Mouse (Mus musculus): ENCODE results near the gene C730034F03Rik.

Gene C730034F03Rik

DNA sequence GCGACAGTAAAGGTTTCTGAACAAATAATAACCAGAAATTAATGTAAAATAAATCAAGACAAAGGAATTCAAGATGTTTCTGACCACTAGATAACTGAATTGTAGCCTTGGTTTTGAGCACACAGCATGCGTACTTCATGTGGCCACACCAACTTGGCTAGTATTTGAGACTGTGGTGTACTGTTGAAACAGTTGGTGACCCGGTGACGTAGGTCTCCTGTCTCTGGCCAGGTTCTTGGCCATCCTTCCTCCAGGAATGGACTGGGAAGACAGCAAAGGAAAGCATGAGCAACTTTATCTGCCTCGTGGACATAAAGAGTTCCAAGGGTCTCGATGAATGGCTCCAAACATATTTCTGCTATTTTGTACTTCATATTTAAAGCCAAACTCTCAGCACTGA, 2.4 kb downstream of the C730034F03Rik start:
- DNase-seq (ENCODE audit: low read depth, low spot score), result no peak

DNA sequence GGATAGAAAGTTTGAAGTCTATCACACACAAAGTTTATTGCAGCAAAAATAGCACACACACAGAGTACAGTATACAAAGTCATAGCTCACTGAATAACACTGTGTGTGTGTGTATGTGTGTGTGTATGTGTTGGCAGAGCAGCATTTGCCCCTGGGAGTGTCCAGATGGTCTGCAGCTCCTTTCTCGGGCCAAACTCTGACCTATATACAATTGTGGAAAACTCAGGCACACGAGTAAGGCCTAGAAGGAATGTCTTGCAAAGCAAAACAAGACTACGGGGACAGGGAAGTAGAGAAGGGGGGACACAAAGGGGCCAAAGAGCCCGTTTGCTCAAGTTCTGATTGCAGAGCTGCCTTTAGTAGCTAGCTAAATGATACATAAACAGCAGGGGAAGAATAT, 3.6 kb downstream of the C730034F03Rik start:
- no peak for DNase-seq (ENCODE audit: low read depth, low spot score)

DNA sequence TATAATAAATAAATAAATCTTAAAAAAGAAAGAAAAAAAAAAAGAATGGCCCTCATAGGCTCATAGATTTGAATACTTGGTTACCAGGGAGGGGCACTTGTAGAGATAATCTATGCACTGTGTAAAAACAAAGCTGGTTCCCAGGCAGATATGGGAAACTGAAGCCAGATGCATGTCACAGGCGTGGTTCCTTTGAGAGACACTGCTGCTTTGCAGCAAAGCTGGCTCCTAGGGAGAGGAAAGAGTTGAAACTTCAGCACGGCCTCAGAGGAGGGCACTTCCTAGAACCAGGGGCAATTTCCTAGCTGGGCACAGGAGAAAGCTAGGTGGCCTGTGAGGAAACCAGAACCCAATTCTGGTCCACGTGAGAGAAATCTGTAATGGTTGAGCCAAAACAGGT, 4.7 kb downstream of the C730034F03Rik start:
- no peak for DNase-seq (ENCODE audit: low read depth, low spot score)

DNA sequence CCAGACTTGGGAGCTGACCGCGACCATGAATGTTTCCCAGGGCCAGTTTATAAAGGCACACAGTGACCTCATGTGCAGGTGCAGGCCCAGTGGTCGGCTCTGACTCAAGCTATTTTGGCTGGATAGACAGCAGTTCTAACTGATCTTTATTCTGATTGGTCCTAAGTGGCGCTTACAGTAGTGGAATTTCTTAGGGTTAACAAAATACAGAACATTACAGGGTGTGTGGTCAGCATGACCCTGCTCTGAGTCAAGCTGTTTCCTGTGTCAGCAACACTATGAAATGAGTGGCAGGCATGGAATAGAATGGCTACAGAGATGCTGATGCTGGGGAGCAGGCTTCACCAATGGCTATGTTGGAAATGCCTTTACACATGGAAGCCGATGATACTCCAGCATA, 6.5 kb downstream of the C730034F03Rik start:
- no peak for DNase-seq (ENCODE audit: low read depth, low spot score)

DNA sequence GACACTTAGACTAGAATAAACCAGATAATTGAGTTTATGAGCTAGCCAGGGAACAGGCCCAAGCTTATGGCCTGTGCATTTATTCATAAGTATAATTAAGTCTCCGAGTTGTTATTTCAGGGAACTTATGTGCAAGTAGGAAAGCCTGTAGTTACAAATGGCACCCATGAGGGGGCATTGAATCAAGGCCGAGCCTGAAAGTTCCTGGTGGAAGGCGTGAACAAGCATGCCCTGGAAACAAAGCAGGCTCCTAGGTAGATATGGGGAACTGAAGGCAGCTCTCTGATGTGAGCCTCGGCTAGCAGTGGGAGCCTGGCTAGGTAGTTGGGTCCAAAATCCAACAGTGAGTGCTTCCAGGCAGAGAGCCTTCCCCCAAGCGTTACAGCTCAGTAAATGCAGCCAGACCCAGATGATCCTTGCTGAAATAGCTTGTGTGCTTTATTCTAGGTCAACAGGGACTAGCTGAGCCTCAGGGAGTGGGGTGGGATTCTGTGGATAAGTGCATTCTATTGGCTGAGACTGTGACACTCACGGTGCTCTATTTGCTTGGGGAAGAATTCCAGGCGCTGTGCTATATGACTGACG, 13.2 kb downstream of the C730034F03Rik start:
- no peak for DNase-seq (ENCODE audit: low read depth, low spot score)

DNA sequence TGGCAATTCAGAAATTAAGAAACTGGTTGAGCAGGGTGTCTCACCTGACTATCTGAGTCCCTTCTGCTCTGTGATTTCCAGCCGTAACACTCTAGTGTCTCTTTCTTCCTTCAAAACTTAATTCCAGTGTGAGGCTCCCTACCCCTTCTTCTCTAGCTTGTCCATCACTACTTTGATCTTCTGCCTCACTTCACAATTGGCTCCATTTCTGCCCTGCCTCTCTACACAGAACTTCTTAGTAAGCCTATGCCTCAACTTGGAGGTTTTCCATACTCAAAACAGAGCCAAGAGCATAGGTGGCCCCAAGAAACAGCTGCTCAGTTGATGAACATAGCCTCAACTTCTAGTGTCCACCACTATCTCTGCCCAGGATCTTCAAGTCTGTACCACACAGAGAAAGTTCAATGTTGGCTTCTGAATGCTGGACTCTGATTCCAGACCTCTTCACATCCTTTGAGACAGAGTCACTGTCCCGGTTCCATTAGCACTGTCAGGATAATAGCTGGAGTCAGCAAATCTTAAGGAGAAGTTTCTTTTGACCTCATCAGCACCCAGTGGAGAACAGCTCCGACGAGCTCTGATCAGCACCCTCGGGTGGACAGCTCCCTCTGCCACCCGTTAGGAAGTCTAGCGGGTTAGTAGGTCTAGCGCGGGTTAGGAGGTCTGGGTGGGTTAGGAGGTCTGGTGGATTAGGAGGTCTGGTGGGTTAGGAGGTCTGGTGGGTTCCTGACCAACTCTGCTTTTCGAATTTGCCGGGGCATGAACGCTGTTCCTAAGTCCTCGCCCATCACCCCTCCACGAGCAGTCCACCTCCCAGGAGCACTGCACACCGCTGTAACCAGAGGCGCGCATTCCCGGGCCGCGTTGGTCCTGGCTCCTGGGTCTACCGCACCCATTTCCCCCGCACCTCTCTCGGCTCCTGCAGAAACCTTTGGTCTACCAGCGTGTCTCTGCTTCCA, 23.8 kb downstream of the C730034F03Rik start:
- no peak for DNase-seq (ENCODE audit: low read depth, low spot score)

DNA sequence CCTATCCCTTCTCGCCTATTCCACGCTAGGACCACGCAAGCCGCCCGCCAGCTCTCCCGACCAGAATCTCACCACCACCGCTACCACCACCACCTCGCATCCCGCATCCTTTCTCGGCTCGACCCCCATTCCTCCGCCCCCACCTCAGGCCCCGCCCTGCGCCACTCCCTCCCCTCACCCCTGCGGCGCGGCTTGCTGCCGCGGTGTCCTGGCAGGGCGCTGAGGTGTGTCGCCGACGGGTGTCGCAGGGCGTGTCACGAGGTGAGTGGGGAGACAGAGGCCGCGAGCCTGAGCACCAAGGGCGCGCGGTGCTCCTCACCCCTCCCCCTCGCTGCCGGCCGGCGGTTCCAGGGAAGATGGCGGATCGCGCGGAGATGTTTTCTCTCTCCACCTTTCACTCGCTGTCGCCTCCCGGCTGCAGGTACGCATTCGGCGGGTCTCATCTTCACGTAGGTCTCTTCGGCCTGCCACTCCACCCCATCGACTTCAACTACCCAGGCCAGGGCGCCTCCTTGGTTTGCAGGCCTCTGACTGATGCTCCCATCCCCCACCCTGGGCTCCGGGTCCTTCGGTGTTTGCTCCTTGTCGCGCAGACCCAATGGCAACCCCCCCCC, 24.6 kb downstream of the C730034F03Rik start, which contains the start of gene Mapk8ip2:
Gene Mapk8ip2 (plus strand): TSS at position 49 of the 614 bp plus-strand sequence.
- DNase-seq (ENCODE audit: low read depth, low spot score), result no peak

DNA sequence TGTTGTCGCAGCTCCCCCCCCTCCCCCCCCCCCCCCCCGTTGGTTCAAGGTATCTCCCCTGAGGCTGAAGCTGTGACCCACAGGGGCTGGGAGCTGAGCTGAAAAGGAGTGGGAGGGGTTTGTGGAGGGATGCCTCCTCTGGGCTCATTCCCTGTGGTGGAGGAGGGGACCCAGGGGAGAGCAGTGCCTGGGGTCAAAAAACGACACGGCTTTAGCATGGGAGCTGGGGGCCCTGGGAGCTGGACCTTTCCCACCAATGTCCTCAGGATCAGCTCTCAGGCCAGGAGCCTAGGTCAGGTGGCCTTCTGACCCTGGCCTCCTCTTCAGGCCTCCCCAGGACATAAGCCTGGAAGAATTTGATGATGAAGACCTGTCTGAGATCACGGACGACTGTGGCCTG, 25.5 kb downstream of the C730034F03Rik start:
- no peak for DNase-seq (ENCODE audit: low read depth, low spot score)

DNA sequence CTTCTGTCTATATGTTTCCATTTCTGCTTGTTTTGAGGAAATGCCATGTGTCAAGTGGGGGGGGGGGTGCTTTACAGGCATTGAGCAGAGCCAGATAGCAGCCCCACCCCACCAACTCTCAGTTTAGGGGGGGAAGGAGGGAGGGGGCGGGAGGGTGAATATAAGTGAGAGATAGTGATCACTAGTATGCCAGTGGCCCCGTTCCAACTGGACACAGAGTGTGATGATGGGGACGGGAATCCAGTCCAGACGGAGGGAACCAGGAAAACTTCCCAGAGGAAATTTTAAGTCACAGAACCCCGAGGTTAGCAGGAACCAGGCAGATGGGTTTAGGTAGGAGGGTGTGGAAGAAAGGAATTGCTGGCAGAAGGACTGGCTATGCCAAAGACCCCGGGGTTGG, 26.3 kb downstream of the C730034F03Rik start:
- no peak for DNase-seq (ENCODE audit: low read depth, low spot score)

DNA sequence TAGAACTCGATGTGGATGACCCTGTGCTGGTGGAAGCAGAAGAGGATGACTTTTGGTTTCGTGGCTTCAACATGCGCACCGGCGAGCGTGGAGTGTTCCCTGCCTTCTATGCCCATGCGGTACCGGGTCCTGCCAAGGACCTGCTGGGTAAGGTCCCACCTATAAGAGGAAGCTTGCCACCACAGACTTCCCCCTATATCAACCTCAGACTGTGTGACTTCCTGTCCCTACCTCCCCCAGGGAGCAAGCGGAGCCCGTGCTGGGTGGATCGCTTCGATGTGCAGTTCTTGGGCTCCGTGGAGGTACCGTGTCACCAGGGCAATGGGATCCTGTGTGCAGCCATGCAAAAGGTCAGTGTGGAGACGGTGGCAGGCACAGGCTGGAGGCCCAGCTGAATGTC, 29.6 kb downstream of the C730034F03Rik start:
- DNase-seq (ENCODE audit: low read depth, low spot score), result no peak

DNA sequence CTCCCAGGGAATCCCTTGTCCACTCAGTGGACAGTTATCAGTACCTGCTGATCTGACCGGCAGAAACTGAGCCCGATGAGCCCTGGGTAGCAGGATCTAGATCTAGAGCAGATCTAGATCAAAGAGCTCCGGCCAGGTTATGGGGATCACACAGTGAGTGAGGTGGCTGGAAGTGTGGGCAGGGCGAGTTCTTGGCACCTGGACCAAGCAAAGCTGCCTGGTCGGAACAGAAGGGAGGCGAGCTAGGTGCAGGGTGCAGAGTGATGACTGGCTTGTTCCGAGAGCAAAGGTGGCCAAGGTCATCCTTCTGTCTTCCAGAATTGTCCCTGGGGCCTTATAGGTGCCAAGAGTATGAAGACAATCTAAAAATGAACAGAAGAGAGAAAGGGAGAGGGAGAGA, 30.4 kb downstream of the C730034F03Rik start:
- no peak for DNase-seq (ENCODE audit: low read depth, low spot score)

DNA sequence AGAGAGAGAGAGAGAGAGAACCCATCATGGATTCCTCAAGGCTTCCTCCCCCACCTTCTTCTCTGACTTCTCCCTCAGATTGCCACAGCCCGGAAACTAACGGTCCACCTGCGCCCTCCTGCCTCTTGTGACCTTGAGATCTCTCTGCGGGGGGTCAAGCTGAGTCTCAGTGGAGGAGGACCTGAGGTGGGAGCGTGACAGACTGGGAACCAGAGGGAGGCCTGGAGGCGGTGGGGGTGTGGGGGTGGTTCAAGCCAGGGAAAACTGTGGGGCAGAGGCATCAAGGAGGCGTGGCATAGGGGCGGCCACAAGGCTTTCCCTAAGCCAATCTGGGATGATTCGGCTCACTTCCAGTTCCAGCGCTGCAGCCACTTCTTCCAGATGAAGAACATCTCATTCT, 30.9 kb downstream of the C730034F03Rik start:
- no peak for DNase-seq (ENCODE audit: low read depth, low spot score)

DNA sequence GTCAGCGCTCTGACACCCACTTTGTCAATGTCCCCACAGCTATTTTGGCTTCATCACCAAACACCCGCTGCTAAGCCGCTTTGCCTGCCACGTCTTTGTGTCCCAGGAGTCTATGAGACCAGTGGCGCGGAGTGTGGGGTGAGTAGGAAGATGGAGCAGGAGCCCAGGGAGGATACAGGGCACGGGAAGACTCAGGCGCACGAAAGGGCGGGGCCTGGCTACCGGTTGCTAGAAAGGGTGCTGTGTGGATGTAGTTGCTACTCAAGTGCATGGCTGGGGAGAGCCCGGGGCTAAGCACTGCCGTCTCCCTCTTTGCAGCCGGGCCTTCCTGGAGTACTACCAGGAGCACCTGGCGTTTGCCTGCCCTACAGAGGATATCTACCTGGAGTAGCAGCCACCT, 31.9 kb downstream of the C730034F03Rik start:
- DNase-seq (ENCODE audit: low read depth, low spot score), result no peak

DNA sequence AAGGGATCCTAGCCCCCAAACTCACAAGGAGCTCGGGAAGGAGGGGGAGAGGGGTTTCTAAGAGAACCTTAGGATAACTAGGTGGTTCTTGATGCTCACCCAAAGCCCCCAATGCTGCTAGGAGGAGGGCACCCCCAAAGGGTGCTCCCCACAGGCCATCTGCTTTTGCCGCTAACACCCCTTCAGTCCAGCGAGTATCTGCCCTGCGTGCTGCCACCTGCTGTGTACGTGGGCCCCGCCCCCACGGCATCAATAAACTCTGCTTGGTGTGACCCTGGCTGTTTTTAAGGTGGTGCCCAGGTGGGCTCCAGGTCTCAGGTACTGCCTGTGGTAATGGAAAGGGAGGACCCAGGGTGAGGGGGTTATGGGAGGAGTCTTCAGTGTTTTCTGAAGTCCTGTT, 32.8 kb downstream of the C730034F03Rik start:
- DNase-seq (ENCODE audit: low read depth, low spot score), result no peak

DNA sequence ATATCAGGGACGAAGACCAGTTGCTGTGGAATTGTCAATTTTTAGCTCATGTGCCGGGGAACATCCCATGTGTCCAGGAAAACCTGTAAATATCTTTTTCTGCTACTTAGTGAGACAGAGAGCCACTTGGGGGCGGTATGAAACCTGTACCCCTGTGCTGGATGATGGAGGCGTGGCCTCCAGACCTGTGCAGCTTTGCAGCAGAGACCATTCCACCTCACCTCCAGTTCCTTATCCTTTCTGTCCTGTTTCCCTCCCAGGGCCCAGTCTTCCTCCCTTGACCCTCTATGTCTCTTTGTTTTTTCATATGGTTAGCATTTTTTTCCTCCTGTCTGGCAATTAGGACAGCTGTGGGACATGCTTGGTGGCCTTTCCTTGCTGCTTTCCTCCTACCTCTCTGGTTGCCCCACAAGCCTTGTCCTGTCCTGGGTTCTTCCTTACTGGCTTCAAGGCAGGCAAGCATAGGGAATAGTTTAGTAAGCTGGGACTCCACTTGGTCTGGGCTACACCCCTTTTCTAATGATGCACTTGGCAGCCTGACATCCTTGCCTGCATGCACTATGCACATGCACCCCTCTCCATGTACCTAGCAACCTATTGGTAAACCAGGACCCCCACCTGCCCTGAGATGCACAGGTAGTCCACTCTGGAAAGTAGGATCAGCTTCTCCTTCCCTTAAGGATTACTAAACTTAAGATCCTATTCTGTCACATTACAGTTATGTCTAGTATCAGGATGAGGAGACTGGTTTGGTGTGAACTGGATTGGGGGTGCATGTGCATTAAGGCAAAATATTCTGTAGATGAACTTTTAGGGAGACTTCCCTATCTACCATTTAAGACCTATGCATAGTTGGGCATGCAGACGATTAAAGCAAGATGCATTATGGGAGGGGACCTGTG, 34.2 kb downstream of the C730034F03Rik start:
- no peak for DNase-seq (ENCODE audit: low read depth, low spot score)

DNA sequence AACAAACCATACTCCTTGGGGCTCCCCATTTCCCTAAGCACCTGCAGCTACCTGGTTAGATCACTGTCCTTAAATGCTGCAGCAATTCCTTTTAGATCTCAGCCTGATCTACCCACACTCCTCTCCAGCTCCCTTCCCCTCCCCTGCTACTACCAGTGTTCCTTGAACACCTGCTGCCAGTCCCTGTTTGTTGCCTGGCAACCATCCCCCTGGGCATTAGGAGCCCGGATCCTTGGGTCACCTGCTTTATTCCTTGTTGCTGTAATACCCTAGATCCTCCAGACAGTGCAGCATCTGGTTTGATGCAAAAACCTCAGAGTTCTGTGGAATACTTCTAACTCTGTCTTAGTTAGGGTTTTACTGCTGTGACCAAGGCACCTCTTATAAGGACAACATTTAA, 35.7 kb downstream of the C730034F03Rik start:
- no peak for DNase-seq (ENCODE audit: low read depth, low spot score)

DNA sequence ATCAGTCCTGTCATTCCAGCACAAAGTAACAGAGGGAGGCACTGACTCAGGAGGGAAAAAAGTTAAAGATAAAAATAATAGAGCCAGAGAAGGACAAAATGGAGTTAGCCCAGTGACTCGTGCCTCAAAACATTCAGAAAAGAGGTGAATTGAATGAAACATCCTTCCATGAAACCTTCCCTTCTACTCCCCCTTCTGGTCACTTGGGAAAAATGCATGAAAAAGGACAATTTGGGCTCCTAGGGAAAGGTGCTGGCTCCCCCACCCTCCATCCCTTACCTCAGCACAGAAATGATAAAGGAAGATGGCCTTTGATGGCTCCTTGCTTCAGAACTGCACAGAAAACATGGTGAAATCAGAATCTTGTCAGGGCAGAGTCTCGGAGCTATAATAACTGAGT, 39.2 kb downstream of the C730034F03Rik start:
- no peak for DNase-seq (ENCODE audit: low read depth, low spot score)

DNA sequence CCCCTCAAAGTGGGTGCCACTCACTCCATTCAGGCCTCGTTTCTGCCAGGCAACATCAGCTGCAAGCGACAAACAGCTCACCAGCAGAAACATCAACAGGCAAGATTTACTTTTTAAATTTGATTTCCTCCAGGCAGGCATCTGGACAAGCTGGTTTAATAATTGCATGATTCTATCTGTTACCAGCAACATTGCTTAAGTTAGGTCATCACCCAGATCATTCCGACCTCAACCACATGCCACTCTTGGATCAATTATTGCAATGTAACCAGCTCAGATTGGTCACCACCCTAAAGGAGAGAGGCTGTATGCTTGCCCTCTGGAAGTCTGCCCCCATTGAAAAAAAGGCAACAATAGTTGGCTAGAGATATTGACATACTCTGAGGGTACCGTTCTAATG, 42.1 kb downstream of the C730034F03Rik start:
- DNase-seq (ENCODE audit: low read depth, low spot score), result no peak

DNA sequence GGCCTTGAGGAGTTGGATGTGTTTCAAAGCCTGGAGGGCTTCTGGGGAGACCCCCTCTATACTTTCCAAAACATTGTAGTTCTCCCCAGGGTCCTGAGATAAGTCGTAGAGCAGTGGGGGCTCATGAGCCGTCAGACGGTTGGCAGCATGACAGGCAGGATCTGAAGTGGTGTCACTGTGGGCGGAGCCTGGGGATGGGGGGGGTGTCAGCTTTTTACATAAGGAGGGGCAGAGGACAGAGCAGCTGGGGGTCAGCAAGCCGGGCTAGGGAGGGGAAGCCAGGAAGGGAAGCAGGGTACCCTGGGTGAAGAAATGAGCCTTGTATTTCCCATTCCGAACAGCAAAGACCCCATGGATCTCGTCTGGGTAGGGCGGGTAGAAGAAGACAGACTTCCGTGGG, 44.0 kb downstream of the C730034F03Rik start:
- no peak for DNase-seq (ENCODE audit: low read depth, low spot score)

DNA sequence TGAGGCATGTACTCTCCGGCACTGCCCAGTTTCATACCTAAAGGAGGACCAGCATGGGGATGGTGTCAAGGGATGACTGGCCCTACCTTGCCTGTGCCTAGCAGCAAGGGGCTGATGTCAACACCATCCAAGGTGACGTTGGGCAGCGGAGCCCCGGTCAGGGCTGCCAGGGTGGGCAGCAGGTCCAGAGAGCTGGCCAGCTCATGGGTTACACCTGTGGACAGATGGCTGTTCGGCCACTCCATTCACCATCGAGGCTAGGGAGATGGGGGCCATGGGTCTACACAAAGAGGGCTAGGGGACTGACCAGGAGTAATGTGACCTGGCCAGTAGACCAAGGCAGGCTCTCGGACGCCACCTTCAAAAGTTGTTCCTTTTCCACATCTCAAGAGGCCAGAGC, 44.5 kb downstream of the C730034F03Rik start:
- no peak for DNase-seq (ENCODE audit: low read depth, low spot score)

DNA sequence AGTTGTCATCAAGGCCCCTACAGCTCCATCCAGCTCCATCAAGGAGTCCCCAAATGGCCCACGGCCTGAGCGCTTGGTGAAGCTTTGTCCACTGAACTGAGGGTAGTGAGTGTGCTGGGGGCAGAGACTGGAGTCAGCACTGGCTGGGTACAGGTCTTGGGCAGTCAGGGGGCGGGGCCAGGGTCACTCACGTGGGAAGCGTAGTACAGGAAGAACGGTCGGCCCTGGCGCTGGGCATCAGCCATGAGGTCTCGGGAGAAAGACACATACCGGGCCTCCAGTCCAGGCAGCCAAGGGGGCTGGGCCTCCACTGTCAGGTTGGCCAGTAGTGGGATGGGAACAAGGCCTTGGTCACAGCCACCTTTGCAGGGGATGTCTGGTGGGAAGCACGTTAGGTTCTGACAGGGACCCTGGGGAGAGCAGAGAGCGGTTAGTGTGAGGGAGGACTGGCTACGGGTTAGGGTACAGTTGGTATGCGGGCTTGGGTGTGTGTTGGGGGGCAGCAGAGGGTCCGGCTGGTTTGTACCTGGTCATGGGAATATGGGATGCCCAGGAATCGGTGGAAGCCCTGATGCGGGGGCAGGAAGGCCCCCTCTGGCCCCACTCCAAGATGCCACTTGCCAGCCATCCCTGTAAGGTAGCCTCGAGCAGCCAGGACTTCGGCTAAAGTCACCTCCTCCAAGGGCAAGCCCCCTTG, 45.4 kb downstream of the C730034F03Rik start:
- no peak for DNase-seq (ENCODE audit: low read depth, low spot score)
